Mouse (Mus musculus) megakaryocyte, embryonic 14.5 days (primary cell): Measurements from ENCODE around the gene Hivep3.

Source experiments
- FLI1 ChIP-seq: IDR thresholded peaks from 2 replicates; pipeline ENCODE4 v1.6.1; 2012; ENCODE audit warnings: low read length, inconsistent platforms, mixed read lengths
- GATA1 ChIP-seq: IDR thresholded peaks from 3 replicates; pipeline ENCODE4 v1.6.1; 2012; ENCODE audit warnings: mixed read lengths, low read length, inconsistent platforms, borderline replicate concordance

DNA sequence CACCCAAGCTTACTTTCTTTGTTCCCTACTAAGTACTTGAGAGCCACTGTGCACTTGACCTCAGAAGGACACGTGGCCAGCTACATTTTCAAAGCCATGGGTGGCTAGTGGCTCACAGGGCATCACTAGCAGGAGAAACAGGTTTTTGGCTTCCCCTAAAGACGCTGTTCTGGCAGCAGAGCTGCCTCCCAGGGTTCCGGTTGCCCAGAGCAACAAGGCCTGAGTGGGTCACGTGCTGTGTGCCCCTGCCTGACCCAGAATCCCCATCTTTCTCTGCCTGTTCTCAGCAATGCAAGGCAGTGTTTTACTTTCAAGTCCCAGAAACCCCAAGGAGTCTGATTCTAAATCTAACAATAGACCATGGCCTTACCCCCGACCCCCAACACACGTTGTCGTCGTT is 198.3 kb downstream of the Hivep3 start:
- no peak for TF ChIP-seq GATA1
- no peak for TF ChIP-seq FLI1
